Mouse (Mus musculus) lung, adult 2 months (tissue): Measurements from ENCODE around the gene Wdr6. TPM values are rescaled to one million over a fixed set of nuclear protein-coding genes. Genes with fewer than 3 reads are reported as not detected.

Experiments used
- DNase-seq: peaks from one replicate; pipeline ENCODE4 v3.0.0; 2022
- H3K4me1 ChIP-seq: fragments of 200-500 bp; 2 replicates; pipeline ENCODE4 v1.6.1; 2011; ENCODE audit warnings: low read length; ENCODE audit not compliant: control insufficient read depth, insufficient read depth
- H3K4me3 ChIP-seq: fragments of 200-500 bp; replicated peaks from 2 replicates; pipeline ENCODE3; 2011; ENCODE audit warnings: low read depth, mild to moderate bottlenecking, control low read depth, low read length; ENCODE audit errors: extremely low read depth
- CTCF ChIP-seq: fragments of 200-500 bp; IDR thresholded peaks from 2 replicates; pipeline ENCODE4 v1.5.1; 2011; ENCODE audit warnings: mild to moderate bottlenecking, low read length, control low read depth; ENCODE audit not compliant: insufficient read depth
- POLR2A ChIP-seq: fragments of 200-500 bp; IDR thresholded peaks from 2 replicates; pipeline ENCODE4 v1.6.1; 2011; ENCODE audit warnings: low read depth, mild to moderate bottlenecking, control low read depth, low read length, borderline replicate concordance; ENCODE audit errors: extremely low read depth
- WGBS: fragments of 180-500 bp; shearing (Covaris S2); methylation state at CpG from one replicate; pipeline ENCODE4 v1.1.7; 2018; 5-methylcytosine and 5-hydroxymethylcytosine counted together
- polyA plus RNA-seq: library from polyadenylated mRNA; depleted of rRNA; stranded (reverse); fragments of >200 nt; gene quantifications from 2 replicates; pipeline ENCODE4 v1.2.3, GENCODE M21; 2012

Wdr6 gene
- polyA plus RNA-seq, 1 experiment = 67.6 TPM

- Histone ChIP-seq H3K4me1 (peaks cover 4% of the 10 kb centered on the region), H3K4me3 (no peak overlapping the region)
- TF ChIP-seq POLR2A (no peak), CTCF (no peak)
- no peak for DNase-seq
- WGBS = 82% methylated on average over 37 of the region's 37 CpGs
Measured at GRCm38 (mm10) chr9:108575321-108576297, 2.9 kb downstream of the Wdr6 start.

- WGBS = 87% methylated on average over 12 of the region's 12 CpGs
- no peak for DNase-seq
- H3K4me1 ChIP-seq = peaks cover 4% of the 10 kb centered on the region
- no peak overlapping the region for H3K4me3 ChIP-seq
- TF ChIP-seq CTCF = no peak
- TF ChIP-seq POLR2A = no peak
Measured at GRCm38 (mm10) chr9:108574921-108575320, 3.6 kb downstream of the Wdr6 start.

GRCm38 (mm10) chr9:108573774-108574690 lies 4.5 kb downstream of the Wdr6 start:
- H3K4me1 ChIP-seq = peaks cover 3% of the 10 kb centered on the region
- H3K4me3 ChIP-seq = no peak overlapping the region
- TF ChIP-seq POLR2A = no peak
- TF ChIP-seq CTCF = 0 out of 2 replicates have a peak, but pooled peaks have one; percentile 14
- DNase-seq = no peak
- WGBS = 62% methylated on average over 26 of the region's 26 CpGs

DNA sequence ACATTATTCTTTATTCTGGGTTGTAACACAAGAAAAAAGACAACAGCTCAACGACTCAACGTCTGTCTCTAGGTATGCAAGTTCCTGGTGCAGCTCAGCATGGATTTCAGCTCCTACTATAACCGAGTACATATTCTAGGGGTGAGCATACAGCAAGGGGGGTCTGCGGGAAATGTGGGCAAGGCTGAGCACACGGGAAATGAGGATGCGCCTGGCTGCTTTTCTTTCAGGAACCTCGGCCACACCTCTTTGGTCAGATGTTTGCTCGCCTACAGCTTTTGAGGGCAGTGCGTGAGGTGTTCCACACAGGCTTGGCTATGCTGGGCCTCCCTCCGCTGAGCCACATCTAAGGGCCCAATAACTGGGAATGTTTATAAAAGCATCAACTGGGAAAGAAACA lies 6.2 kb downstream of the Wdr6 start:
- WGBS = 76% methylated on average over 10 of the region's 10 CpGs

GRCm38 (mm10) chr9:108571401-108571973 lies 7.1 kb downstream of the Wdr6 start:
- WGBS = 95% methylated on average over 16 of the region's 16 CpGs
- DNase-seq = no peak

More for the DNA sequence above, 6.2 kb downstream of the Wdr6 start:
- H3K4me3 ChIP-seq = no peak overlapping the region
- no peak for DNase-seq
- H3K4me1 ChIP-seq = 0 out of 2 replicates have a peak, but pooled peaks cover 4% of the 10 kb centered on the region
- no peak for TF ChIP-seq CTCF
- no peak for TF ChIP-seq POLR2A

DNA sequence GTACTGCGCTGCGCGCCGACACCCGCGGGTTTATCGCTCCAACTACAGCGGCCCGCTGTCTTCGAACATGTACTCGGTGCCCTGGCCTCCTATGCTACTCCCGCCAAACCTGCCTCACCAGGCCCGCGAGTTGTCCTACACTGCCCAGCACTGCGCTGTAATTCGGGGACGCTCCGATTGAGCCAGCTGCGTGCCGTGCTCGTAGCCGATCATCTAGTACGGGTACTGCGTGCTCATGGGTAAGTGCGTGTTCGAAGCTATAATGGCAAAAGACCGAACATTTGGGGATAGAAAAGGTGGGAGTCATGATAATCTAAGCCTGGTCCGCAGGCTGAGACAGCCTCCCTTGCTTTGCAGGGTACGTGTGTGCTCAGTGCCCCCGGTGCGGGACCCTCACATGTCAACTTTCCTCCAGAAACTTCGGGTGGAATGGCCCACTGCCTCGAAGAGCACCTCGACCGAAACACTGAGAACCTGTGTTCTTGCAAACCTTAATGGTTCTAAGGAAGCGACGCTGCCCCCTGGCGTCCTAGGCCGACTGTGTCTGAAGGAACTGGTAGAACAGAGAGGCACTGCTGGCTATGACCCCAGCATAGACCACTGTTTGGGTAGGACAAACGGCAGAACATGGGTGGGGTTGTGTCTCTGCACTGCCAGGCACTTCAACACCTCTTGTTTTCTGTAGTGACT lies 8.2 kb downstream of the Wdr6 start:
- TF ChIP-seq POLR2A (no peak), CTCF (peak; percentile 76)
- DNase-seq = peak; percentile 75
- WGBS = under 1% methylated on average over 40 of the region's 40 CpGs
- Histone ChIP-seq H3K4me1 (0 out of 2 replicates have a peak, but pooled peaks cover 4% of the 10 kb centered on the region), H3K4me3 (peak overlapping the region; percentile 49)

More at GRCm38 (mm10) chr9:108571401-108571973, 7.1 kb downstream of the Wdr6 start:
- H3K4me3 ChIP-seq = no peak overlapping the region
- 0 out of 2 replicates have a peak, but pooled peaks cover 4% of the 10 kb centered on the region for H3K4me1 ChIP-seq
- TF ChIP-seq POLR2A = no peak
- TF ChIP-seq CTCF = no peak

- peak within 1 kb of the TSS; percentile 49 for H3K4me3 ChIP-seq
- peak; percentile 78 for DNase-seq
- 0 out of 2 replicates have a peak, but pooled peaks cover 4% of the 10 kb centered on the region for H3K4me1 ChIP-seq
- TF ChIP-seq POLR2A = peak; percentile 53; the same call in 1 of the 2 replicates
- TF ChIP-seq CTCF = no peak
- 5% methylated on average over 42 of the region's 42 CpGs for WGBS
Measured at GRCm38 (mm10) chr9:108569381-108570206, 8.9 kb downstream of the Wdr6 start, which contains the start of gene Dalrd3. Gene Dalrd3, plus strand, starts transcription at chr9:108569886.

DNA sequence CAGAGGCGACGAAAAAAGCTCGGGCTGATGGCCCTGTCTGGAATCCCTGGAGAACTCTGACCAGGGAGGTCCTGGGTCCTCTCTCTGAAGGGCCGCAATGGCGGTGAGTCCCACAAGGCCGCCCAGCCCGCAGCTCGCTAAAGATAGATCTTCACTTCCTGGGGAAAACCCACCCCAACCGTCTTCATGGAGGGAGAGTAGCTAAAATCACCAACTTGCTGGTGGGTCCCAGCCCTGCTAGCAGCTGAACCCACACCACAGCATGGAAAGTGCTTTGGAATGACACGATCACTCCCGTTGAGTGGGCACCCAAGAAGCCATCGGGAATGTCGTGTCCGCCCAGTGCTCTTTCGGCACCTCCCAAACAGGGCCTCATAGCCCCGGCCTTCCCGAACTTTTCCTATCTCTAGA lies 10.0 kb downstream of the Wdr6 start:
- no peak for DNase-seq
- TF ChIP-seq CTCF (no peak), POLR2A (no peak)
- WGBS = 66% methylated on average over 17 of the region's 17 CpGs
- Histone ChIP-seq H3K4me1 (0 out of 2 replicates have a peak, but pooled peaks cover 4% of the 10 kb centered on the region), H3K4me3 (no peak overlapping the region)
